Mouse (Mus musculus): ENCODE data around the gene Rpia. TPM values are rescaled to one million over a fixed set of nuclear protein-coding genes. Genes with fewer than 3 reads are reported as not detected.
A peak's percentile ranks its signal among the peaks of the same experiment; 100 is the strongest.

The Rpia gene
- polyA plus RNA-seq, 1 experiment, result 6.5 TPM

DNA sequence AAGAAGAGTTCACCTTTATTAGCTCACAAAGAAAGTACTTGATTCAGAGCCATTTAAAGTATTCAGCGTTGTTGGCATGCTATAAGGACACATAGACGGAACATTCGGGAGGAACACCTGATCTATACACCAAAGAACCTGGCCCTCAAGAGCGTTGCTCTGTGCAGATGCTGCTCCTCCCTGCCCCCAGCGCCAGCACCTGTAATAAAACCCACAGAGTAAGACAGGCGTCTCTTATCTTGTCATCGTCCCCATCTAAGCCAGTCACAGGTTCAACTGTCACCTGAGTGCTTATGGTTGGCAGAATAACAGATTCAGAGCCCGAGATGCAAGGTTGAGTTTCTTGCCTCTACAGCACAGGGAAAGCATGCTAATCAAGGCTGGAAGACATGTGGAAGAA lies 23.4 kb upstream of the Rpia start:
- Histone ChIP-seq H3K4me3 (ENCODE audit: low read depth, low read length) (no peak overlapping the region), H3K9ac (ENCODE audit: low read depth, poor library complexity, severe bottlenecking) (no peak overlapping the region)
- TF ChIP-seq POLR2A (IDR thresholded peaks at IDR 0.05; ENCODE audit: insufficient read depth, low read length), result no peak

DNA sequence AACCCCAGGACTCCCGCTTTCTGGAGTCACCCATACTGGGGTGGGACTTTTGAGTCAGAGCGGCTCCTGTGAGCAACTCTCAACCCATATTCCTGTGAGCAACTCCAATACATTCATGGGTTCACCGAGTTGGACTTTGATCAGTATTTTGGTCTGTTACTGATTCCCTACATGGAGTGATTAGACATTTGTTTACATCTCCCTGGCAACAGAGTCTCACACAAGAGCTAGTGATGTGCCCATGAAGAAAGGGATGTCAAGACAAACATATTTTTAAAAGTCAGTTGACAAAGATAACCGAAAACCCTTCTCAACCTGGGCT lies 22.6 kb upstream of the Rpia start:
- Histone ChIP-seq H3K4me3 (ENCODE audit: low read depth, low read length) (no peak overlapping the region), H3K27me3 (ENCODE audit: control insufficient read depth, insufficient read depth, low read length, poor library complexity, severe bottlenecking) (no peaks in the 10 kb centered on the region), H3K9me3 (replicated peaks; ENCODE audit: control insufficient read depth, insufficient read depth, low read length, poor library complexity, severe bottlenecking) (no peaks in the 10 kb centered on the region), H3K27ac (ENCODE audit: insufficient read depth, low read length) (no peak overlapping the region), H3K9ac (ENCODE audit: low read depth, poor library complexity, severe bottlenecking) (no peak overlapping the region), H3K4me1 (ENCODE audit: control insufficient read depth, insufficient read depth, low read length) (no peaks in the 10 kb centered on the region), H3K36me3 (ENCODE audit: control insufficient read depth, insufficient read depth, low read length, poor library complexity, severe bottlenecking) (no peaks in the 10 kb centered on the region)
- no peak for TF ChIP-seq CTCF (IDR thresholded peaks at IDR 0.05; ENCODE audit: low read depth, low read length)
- TF ChIP-seq POLR2A (IDR thresholded peaks at IDR 0.05; ENCODE audit: insufficient read depth, low read length), result no peak
- TF ChIP-seq EP300 (IDR thresholded peaks at IDR 0.05; ENCODE audit: insufficient read depth, low read depth, low read length), result no peak

More for the DNA sequence above, 23.4 kb upstream of the Rpia start:
- Histone ChIP-seq H3K36me3 (ENCODE audit: control insufficient read depth, insufficient read depth, low read length, poor library complexity, severe bottlenecking) (no peaks in the 10 kb centered on the region), H3K4me1 (ENCODE audit: control insufficient read depth, insufficient read depth, low read length) (no peaks in the 10 kb centered on the region), H3K27me3 (ENCODE audit: control insufficient read depth, insufficient read depth, low read length, poor library complexity, severe bottlenecking) (no peaks in the 10 kb centered on the region), H3K27ac (ENCODE audit: insufficient read depth, low read length) (no peak overlapping the region), H3K9me3 (replicated peaks; ENCODE audit: control insufficient read depth, insufficient read depth, low read length, poor library complexity, severe bottlenecking) (no peaks in the 10 kb centered on the region)

- H3K27ac ChIP-seq (ENCODE audit: insufficient read depth, low read length), result no peak overlapping the region
- no peaks in the 10 kb centered on the region for H3K36me3 ChIP-seq (ENCODE audit: control insufficient read depth, insufficient read depth, low read length, poor library complexity, severe bottlenecking)
- H3K27me3 ChIP-seq (ENCODE audit: control insufficient read depth, insufficient read depth, low read length, poor library complexity, severe bottlenecking), result no peaks in the 10 kb centered on the region
- H3K9me3 ChIP-seq (replicated peaks; ENCODE audit: control insufficient read depth, insufficient read depth, low read length, poor library complexity, severe bottlenecking), result no peaks in the 10 kb centered on the region
- H3K4me1 ChIP-seq (ENCODE audit: control insufficient read depth, insufficient read depth, low read length), result no peaks in the 10 kb centered on the region
- H3K4me3 ChIP-seq (ENCODE audit: low read depth, low read length), result no peak overlapping the region
- no peak overlapping the region for H3K9ac ChIP-seq (ENCODE audit: low read depth, poor library complexity, severe bottlenecking)
- TF ChIP-seq EP300 (IDR thresholded peaks at IDR 0.05; ENCODE audit: insufficient read depth, low read depth, low read length), result no peak
- TF ChIP-seq CTCF (IDR thresholded peaks at IDR 0.05; ENCODE audit: low read depth, low read length), result no peak
- no peak for TF ChIP-seq POLR2A (IDR thresholded peaks at IDR 0.05; ENCODE audit: insufficient read depth, low read length)
These were observed 22.0 kb upstream of the Rpia start for GRCm38 (mm10) chr6:70813921-70814628.

- H3K9ac ChIP-seq (ENCODE audit: low read depth, poor library complexity, severe bottlenecking), result no peak overlapping the region
- no peaks in the 10 kb centered on the region for H3K36me3 ChIP-seq (ENCODE audit: control insufficient read depth, insufficient read depth, low read length, poor library complexity, severe bottlenecking)
- TF ChIP-seq POLR2A (IDR thresholded peaks at IDR 0.05; ENCODE audit: insufficient read depth, low read length) (no peak), CTCF (IDR thresholded peaks at IDR 0.05; ENCODE audit: low read depth, low read length) (no peak), EP300 (IDR thresholded peaks at IDR 0.05; ENCODE audit: insufficient read depth, low read depth, low read length) (no peak)
- no peaks in the 10 kb centered on the region for H3K9me3 ChIP-seq (replicated peaks; ENCODE audit: control insufficient read depth, insufficient read depth, low read length, poor library complexity, severe bottlenecking)
- H3K4me1 ChIP-seq (ENCODE audit: control insufficient read depth, insufficient read depth, low read length), result peaks cover 4% of the 10 kb centered on the region
- H3K4me3 ChIP-seq (ENCODE audit: low read depth, low read length), result no peak overlapping the region
- no peaks in the 10 kb centered on the region for H3K27me3 ChIP-seq (ENCODE audit: control insufficient read depth, insufficient read depth, low read length, poor library complexity, severe bottlenecking)
- no peak overlapping the region for H3K27ac ChIP-seq (ENCODE audit: insufficient read depth, low read length)
These were observed 20.5 kb upstream of the Rpia start for GRCm38 (mm10) chr6:70812526-70812895.

DNA sequence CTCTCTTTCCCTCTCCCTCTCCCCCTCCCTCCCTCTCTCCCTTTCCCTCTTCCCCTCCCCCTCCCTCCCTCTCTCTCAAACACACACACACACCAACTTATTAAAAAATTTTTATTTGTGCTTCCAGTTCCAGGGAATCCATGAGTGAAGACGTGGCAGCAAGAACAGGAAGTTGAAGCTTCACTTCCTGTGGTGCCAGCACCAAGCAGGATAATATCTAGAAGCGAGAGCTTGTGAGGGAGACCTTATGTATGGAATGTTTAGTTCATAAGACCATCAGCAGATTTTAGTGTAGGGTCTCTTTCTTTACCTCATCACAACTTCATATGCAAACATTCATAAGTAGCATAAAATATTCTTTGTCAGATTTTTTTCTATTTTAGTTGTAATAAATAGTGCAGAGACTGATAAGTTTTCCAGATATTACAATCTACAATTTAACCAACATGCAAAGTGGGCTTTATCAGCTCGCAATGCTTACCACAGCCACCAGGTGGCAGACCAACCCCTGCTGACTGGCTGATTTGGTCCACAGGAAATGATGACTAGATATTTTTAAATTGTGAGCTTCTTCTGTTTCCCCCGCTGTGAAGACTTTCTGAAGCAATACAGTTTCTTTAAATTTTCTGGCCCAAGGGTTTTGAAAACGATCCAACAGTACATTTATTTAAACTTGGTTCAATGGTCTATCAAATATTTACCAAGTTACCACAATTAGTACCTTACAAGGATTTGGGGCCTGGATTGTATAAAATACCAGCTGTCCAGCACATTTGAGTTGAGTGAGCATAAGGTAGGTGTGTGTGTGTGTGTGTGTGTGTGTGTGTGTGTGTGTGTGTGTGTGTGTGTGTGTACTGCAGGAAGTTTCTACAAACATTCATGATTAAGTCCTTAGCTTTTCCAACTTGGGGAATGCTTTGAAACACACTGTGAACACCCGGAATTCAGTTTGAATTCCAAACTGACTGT lies 19.8 kb upstream of the Rpia start:
- H3K9ac ChIP-seq (ENCODE audit: low read depth, poor library complexity, severe bottlenecking), result no peak overlapping the region
- peak; percentile 85 for TF ChIP-seq CTCF (IDR thresholded peaks at IDR 0.05; ENCODE audit: low read depth, low read length)
- no peak for TF ChIP-seq POLR2A (IDR thresholded peaks at IDR 0.05; ENCODE audit: insufficient read depth, low read length)
- no peak overlapping the region for H3K27ac ChIP-seq (ENCODE audit: insufficient read depth, low read length)
- no peaks in the 10 kb centered on the region for H3K36me3 ChIP-seq (ENCODE audit: control insufficient read depth, insufficient read depth, low read length, poor library complexity, severe bottlenecking)
- H3K4me1 ChIP-seq (ENCODE audit: control insufficient read depth, insufficient read depth, low read length), result peaks cover 4% of the 10 kb centered on the region
- no peak overlapping the region for H3K4me3 ChIP-seq (ENCODE audit: low read depth, low read length)
- no peaks in the 10 kb centered on the region for H3K27me3 ChIP-seq (ENCODE audit: control insufficient read depth, insufficient read depth, low read length, poor library complexity, severe bottlenecking)
- no peaks in the 10 kb centered on the region for H3K9me3 ChIP-seq (replicated peaks; ENCODE audit: control insufficient read depth, insufficient read depth, low read length, poor library complexity, severe bottlenecking)

DNA sequence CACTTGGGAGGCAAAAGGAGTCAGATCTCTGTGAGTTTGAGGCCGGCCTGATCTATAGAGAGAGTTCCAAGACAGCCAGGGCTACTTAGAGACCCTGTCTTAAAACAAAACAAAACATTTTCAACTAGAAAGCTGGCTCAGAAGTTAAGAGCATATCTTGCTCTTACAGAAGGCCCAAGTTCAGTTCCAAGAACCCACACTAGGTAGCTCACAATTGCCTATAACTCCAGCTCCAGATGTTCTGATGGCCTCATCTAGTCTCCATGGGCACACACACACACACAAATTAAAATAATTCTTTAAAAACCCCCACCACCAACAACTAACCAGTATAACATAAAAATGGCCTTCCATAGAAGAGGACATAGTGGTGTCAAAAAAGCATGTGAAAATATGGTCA lies 18.5 kb upstream of the Rpia start:
- no peaks in the 10 kb centered on the region for H3K36me3 ChIP-seq (ENCODE audit: control insufficient read depth, insufficient read depth, low read length, poor library complexity, severe bottlenecking)
- no peak overlapping the region for H3K27ac ChIP-seq (ENCODE audit: insufficient read depth, low read length)
- TF ChIP-seq POLR2A (IDR thresholded peaks at IDR 0.05; ENCODE audit: insufficient read depth, low read length) (no peak), EP300 (IDR thresholded peaks at IDR 0.05; ENCODE audit: insufficient read depth, low read depth, low read length) (no peak), CTCF (IDR thresholded peaks at IDR 0.05; ENCODE audit: low read depth, low read length) (no peak)
- H3K9ac ChIP-seq (ENCODE audit: low read depth, poor library complexity, severe bottlenecking), result no peak overlapping the region
- H3K9me3 ChIP-seq (replicated peaks; ENCODE audit: control insufficient read depth, insufficient read depth, low read length, poor library complexity, severe bottlenecking), result no peaks in the 10 kb centered on the region
- H3K27me3 ChIP-seq (ENCODE audit: control insufficient read depth, insufficient read depth, low read length, poor library complexity, severe bottlenecking), result no peaks in the 10 kb centered on the region
- peaks cover 4% of the 10 kb centered on the region for H3K4me1 ChIP-seq (ENCODE audit: control insufficient read depth, insufficient read depth, low read length)
- H3K4me3 ChIP-seq (ENCODE audit: low read depth, low read length), result no peak overlapping the region

All from ES-Bruce4 (cell line).